Mouse (Mus musculus): ENCODE data around the gene Dnajb5.
"Not testable (repeated sequence)": the region's sequence is repeated elsewhere in the genome, so short reads cannot be mapped to it uniquely, and the experiment has no call there.

Gene Dnajb5

DNA sequence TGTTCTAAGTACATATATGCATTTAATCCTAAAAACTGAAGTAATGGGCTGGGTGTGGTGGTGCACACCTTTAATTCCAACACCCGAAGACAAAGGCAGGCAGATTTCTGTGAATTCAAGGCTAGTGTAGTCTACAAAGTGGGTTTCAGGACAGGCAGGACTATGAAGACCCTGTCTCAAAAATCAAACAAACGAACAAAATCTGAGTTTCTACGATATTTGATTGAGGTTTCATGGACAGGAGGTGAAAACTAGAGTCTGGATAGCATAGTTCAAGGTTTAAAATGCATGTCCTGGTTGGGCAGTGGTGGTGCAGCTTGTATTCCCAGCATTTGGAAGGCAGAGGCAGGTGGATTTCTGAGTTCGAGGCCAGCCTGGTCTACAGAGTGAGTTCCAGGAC is 19.7 kb downstream of the Dnajb5 start, which contains the start of gene 1700022I11Rik:
1700022I11Rik (plus strand) TSS at position 301 of the 400 bp plus-strand sequence.
- DNase-seq (ENCODE audit: low read depth) = no peak

DNA sequence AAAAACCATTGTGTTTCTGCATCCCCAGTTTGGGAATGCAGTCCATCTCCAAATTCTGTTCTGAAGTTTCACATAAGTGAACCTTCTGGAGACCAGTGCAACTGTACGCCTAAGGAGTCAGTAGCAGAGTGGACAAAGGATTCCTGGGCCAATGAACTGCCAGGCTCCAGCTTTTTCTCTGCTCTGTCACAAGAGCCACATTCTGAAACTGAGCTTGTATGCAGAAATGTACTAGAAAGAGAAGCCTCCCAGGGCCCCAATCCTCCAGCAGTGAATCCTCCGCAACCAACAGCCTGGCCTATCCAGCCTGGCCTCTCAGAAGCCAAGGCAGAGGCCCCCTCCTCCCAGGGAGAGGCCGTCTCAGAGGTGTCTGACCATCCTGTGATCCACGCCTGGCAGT is 23.3 kb downstream of the Dnajb5 start:
- no peak for DNase-seq (ENCODE audit: low read depth)

DNA sequence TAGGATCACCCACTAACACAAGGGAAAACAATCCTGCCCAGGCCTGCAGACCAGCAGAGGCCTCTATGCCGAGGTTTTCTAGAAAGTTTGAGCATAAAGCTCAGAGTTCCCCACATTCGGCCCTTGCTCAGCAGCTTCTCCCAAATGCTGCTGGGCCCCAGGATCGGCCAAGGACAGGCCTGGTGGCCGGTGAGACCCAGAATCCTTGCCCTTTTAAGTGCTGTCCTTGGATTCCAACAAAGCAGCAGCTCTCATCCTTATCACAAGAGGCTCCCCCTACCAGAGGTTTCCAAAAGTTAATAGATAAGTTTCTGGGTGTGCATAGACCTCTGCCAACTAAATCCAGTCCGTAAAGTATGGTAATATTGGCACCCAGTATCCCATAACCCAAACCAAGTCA is 24.3 kb downstream of the Dnajb5 start:
- DNase-seq (ENCODE audit: low read depth) = no peak

DNA sequence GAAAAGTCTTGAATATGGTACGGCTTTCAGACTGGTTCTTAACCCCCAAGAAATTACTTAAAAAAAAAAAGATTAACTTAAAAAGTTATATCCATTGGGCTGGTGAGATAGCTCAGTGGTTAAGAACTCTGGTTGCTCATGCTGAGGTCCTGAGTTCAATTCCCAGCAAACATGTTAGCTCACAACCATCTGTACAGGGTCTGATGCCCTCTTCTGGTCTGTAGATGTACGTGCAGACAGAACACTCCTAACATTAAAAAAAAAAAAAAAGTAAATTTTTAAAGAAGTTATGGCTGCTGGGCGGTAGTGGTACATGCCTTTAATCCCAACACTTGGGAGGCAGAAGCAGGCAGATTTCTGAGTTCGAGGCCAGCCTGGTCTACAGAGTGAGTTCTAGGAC is 28.4 kb downstream of the Dnajb5 start:
- peak; percentile 41 for DNase-seq (ENCODE audit: low read depth)

DNA sequence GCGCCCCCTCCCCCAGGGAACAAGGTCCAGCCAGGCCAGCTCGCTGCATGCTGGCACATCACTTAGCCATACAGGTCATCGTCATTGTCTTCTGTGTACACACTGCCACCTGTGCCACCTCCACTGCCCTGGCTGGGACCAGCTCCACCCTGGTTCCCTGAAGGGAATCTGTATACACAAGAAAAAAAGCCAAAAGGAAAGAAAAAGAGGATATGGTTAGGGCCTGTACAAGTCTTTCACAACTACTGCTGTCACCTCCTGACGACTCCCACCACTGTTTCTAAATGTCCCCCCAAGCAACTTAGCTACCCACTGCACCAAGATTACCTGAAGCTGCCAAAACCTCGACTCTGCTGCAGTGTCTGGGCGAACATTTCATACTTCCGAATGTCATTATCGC is 30.9 kb downstream of the Dnajb5 start:
- not testable (repeated sequence) for DNase-seq (ENCODE audit: low read depth)

DNA sequence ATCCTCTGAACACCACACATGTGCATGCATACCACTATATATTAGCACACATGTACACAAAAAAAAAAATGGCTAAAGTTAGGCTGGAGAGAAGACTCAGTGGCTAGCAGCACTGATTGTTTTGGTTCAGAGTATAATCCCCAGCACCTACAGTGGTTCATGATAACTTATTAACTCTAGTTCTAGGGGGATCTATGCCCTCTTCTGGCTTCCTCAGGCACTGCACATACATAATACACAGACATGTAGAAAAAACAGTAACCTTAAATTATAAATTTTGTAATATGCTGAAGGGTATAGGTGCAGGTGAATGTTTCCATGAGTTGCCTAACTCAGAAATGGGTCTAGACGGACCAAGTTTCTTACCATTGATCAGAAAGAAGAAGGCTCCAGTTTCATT is 38.7 kb downstream of the Dnajb5 start:
- no peak for DNase-seq (ENCODE audit: low read depth)

DNA sequence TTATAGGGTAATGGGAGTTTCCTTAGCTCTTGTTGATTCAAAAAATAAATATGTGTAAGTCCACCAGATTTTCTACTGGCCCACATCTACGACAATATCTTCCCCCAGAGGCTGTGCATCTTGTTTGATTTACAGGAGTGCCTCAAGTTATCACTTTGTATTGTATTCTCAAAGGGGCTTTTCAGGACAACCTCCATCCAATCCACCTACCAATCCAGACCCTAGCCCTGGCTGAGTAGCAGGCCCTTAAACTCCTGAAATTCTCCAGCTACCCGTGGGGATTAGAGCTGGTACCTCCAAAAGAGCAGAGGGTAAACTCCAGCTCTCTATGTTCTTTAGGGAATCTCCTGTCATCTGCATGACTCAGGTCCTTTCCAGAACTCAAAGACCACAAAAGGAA is 48.4 kb downstream of the Dnajb5 start:
- no peak for DNase-seq (ENCODE audit: low read depth)

DNA sequence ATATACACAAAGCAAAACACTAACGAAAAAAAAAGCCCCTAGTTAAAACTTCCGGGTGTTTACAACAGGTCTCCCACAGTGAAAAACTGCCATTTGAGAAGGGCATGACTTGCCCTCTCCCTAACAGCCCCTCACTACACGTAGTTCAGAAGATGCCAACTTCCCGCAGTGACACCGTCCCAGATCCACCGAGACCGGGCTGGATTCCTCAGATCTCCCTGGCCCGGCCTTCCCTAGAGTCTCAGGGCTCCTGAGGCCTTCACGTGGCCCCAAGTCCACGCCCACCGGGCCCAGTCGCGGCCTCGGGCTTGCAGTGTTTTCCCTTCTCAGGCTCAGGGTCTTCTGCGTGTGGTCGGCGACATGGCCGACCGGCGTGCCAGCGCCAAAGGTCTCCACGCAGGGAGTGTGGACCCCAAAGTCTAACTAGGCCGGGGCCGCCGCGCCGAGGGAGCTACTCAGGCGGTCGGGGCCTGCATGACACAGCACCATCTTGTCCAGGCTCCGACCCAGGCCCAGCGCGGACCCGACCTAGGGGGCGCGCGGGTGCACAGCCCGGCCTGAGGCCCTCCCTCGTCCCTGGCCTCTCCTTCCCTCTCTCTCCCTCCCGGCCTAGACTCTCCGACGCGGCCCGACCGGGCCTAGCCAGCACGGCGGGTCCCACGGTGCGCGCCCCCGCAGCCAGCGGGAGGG is 50.0 kb downstream of the Dnajb5 start:
- DNase-seq (ENCODE audit: low read depth) = peak; percentile 79

DNA sequence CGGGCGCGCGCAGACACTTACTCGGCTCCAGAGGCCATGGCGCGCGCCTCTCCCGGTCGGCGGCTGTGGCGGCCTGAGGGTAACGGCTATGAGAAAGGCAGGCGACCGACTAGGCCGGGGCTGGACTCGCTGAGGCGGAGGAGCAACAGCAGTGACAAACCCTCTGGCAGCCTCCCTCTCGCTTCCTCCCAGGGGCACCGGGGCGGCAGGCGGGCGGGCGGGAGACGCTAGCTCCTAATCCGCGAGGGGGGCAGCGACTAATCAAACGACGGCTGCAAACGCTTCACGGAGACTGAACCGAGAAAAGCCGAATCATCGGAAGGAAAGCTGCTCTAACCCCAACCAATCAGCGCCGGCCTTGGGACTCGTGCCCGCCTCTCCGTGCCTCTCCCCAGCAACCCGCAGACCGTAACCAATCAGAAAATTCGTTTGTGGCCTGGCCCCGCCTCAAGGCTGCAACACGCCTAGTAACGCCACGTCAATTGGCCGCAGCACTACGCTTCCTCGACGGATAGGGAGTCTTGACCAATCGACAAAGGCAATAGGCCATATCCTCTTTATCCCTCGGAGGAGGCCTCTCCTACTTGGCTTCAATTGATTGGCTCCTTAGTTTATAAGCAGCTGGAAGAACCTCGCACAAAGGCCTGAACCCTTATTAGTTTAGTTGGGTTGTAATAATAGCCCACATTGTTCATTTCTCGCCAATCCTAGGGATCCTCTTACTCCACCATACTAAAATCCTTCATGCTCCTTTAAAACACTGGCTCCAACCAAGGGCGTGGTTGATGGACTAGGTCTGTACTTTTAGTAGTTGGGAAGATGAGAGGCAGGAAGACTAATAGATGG is 50.8 kb downstream of the Dnajb5 start, which contains the start of gene Vcp:
Vcp (minus strand) TSS at position 367 of the 846 bp plus-strand sequence.
- DNase-seq (ENCODE audit: low read depth) = peak; percentile 98

DNA sequence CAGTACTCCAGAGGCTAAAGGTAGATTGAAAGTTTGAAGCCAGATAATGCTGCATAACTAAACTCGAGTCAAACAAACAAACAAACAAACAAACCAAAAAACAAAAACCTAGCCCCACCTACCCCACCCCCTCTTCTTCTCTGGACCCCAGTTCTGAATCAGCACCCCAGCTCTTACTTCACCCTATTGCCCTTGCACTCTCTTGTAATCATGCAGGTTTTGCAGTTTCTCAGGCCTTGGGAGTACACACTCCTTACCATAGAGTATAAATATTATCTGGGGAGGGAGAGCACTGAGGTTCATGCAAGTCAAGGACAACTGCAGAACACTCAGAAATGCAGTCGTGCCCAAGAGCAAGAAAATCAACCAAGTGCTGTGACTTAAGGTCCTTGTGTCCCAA is 51.7 kb downstream of the Dnajb5 start:
- no peak for DNase-seq (ENCODE audit: low read depth)

DNA sequence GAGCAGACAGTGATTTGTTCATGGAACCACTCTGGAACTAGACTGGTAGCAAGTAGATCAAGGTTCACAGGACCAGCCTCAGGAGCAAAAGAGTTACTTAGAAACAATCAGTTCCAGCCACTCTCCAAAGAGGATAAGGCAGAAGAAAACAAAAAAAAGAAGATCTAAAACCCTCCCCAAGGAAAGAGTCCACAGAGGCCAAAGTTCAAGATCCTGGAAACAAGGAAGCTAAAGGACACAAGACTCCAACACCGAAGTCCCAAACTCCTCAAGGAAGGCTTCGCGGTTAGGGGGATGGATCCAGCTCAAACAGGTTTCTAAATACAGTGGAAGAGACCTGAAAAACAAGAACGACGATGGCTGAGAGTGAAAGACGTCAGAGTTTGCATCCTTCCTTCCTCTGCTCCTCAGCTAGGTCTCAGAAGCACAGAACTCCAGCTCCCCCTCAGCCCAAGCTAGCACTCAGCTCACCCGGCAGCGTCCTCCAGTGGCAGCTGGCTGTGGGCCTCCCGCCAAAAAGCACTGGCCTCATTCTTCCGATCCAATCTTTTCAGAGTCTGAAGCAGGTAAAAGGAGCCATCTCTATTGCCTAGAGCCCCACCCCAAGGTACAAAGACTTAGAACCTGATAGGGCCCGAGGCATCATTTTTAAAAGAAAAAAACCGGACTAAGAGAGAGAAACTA is 53.3 kb downstream of the Dnajb5 start:
- no peak for DNase-seq (ENCODE audit: low read depth)

DNA sequence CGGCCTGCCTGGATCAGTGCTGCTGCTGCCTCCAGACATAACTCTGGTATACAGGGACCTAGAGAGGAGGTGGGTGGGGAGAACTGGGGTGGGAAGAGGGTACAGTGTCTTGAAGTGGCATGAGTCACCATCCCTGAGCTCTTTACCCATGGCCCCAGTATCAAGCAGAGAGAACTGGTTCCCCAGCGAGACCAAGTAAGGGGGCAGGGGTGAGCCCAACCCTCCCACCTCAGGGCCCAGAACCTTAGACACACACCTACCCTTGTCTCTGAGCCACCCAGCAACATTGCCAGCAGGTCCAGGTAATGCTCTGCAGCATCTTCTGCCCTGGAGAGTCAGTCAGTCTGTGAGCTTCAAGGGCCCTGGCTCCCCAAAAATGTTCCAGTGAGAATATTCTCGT is 55.3 kb downstream of the Dnajb5 start:
- DNase-seq (ENCODE audit: low read depth) = no peak

DNA sequence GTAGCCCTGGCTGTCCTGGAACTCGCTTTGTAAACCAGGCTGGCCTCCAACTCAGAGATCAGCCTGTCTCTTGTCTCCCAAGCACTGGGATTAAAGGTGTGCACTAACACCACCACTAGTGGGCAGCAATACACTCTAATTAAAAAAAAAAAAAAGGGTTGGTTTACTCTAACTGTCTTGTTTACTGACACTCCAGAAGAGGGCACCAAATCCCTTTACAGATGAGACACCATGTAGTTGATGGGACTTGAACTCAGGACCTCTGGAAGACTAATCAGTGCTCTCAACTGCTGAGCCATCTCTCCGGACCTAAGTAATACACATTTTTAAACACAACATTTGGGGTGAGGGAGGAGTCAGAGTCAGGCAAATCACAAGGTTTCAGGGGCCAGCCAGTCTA is 56.2 kb downstream of the Dnajb5 start:
- peak; percentile 82 for DNase-seq (ENCODE audit: low read depth)

Measured in naive thymus-derived CD4-positive, alpha-beta T cell, adult 2 months (primary cell).